Mouse (Mus musculus): ENCODE measurements around the gene Srebf2.

DNA sequence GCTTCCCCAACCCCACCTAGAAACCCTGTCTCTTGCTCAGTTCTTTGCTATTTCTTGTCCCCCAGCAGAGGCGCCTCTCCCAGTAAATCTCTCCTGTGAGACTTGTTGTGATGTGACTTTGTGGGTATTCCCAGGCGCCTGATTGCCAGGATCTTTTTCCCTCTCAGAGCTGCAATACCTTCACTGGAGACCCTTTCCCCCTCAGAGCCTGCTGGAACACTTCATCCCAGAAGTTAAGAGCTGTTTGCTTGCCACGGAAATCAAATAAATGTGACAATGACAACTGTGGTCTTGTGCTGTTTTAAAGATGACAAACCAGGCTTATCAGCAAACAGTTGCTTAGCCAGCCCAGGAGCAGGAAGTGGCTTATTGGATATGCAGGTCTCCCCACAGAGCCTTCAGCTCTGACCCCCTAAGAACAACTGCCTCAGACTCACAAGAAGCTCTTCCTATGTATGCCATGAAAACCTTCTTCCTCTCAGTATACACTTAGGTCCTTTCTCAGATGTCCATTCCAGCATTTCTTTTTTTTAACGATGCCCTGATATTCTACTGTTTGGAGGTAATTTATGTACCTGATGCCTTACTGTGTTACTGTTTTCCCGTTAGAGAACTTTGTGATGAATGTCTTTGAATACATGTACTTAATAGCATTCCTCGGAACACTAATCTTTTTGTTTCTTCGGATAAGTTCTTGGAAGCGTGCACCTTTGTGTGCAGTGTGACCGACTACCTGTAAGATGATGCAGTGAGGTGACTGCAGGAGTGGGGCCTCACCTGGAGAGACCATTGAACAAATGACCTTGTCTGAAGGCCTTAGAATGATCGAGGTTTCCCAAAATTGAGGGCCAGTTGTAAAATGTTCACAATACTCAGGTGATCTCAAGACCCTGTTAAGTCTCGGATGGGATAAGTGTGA, 871 bp upstream of the Srebf2 start:
- no peak for TF ChIP-seq CTCF (IDR thresholded peaks at IDR 0.05; ENCODE audit: low read depth)
- TF ChIP-seq EP300 (IDR thresholded peaks at IDR 0.05; ENCODE audit: low read depth): no peak
